Mouse (Mus musculus) cerebellum, adult 18-20 months (tissue): Measurements from ENCODE around the gene Fjx1.

Experiments used
- DNase-seq, 2 experiments: peaks; one replicate each; pipeline ENCODE4 v3.0.0; 2021

Gene Fjx1

GRCm38 (mm10) chr2:102451671-102452549 is at the start of gene Fjx1:
Gene Fjx1 (minus strand): TSS chr2:102452499.
- DNase-seq, result peak in 1 of 2 experiments; percentile 60

GRCm38 (mm10) chr2:102500001-102500689 is 47.8 kb upstream of the Fjx1 start:
- DNase-seq, result no peak

- no peak for DNase-seq
Measured at GRCm38 (mm10) chr2:102480738-102481137, 28.4 kb upstream of the Fjx1 start.

GRCm38 (mm10) chr2:102476101-102476500 is 23.8 kb upstream of the Fjx1 start:
- DNase-seq, result no peak

GRCm38 (mm10) chr2:102468645-102469044 is 16.3 kb upstream of the Fjx1 start:
- DNase-seq, result no peak

- no peak for DNase-seq
Measured at GRCm38 (mm10) chr2:102464342-102464732, 12.0 kb upstream of the Fjx1 start.

GRCm38 (mm10) chr2:102463587-102464341 is 11.5 kb upstream of the Fjx1 start:
- peak; percentile 11 to 32 for DNase-seq

GRCm38 (mm10) chr2:102461491-102461890 is 9.2 kb upstream of the Fjx1 start:
- no peak for DNase-seq

- DNase-seq, result no peak
Measured at GRCm38 (mm10) chr2:102455126-102455525, 2.8 kb upstream of the Fjx1 start.

- DNase-seq, result peak; percentile 14 to 24
Measured at GRCm38 (mm10) chr2:102453447-102453846, 1.1 kb upstream of the Fjx1 start.

GRCm38 (mm10) chr2:102450761-102451670 is 1.3 kb downstream of the Fjx1 start:
- DNase-seq, result peak; percentile 48 to 70

GRCm38 (mm10) chr2:102450248-102450760 is 2.0 kb downstream of the Fjx1 start:
- peak; percentile 78 to 83 for DNase-seq

GRCm38 (mm10) chr2:102449630-102450247 is 2.6 kb downstream of the Fjx1 start:
- peak; percentile 11 to 32 for DNase-seq

GRCm38 (mm10) chr2:102449056-102449455 is 3.2 kb downstream of the Fjx1 start:
- DNase-seq, result no peak

GRCm38 (mm10) chr2:102447831-102448230 is 4.5 kb downstream of the Fjx1 start:
- no peak for DNase-seq

GRCm38 (mm10) chr2:102446851-102447250 is 5.4 kb downstream of the Fjx1 start:
- DNase-seq, result no peak

GRCm38 (mm10) chr2:102437357-102438030 is 14.8 kb downstream of the Fjx1 start:
- DNase-seq, result no peak

GRCm38 (mm10) chr2:102433879-102434278 is 18.4 kb downstream of the Fjx1 start:
- no peak for DNase-seq

- DNase-seq, result no peak
Measured at GRCm38 (mm10) chr2:102431084-102431483, 21.2 kb downstream of the Fjx1 start.

- DNase-seq, result no peak
Measured at GRCm38 (mm10) chr2:102427974-102428373, 24.3 kb downstream of the Fjx1 start.

- no peak for DNase-seq
Measured at GRCm38 (mm10) chr2:102426434-102426833, 25.9 kb downstream of the Fjx1 start.
